In genomic region chr10:79988506-79989271, GRCm38 (mm10) we compare ENCODE assay signal across 8 mouse cellular contexts. TPM values are rescaled to one million over a fixed set of nuclear protein-coding genes. Genes with fewer than 3 reads are reported as not detected.
A peak's percentile ranks its signal among the peaks of the same experiment; 100 is the strongest.
DNase-seq lines count a peak whose midpoint lies in the region; ATAC-seq and TF ChIP-seq lines count a peak whose summit lies in the region.

Cnn2 (plus strand) TSS chr10:79988584.

- 1% methylated on average over 59 of the region's 59 CpGs for WGBS in forebrain, postnatal 0 days
- under 1% methylated on average over 51 of the region's 59 CpGs for WGBS in hindbrain, embryonic 15.5 days
- WGBS in liver, embryonic 11.5 days = under 1% methylated on average over 59 of the region's 59 CpGs

- peaks cover 31% of the 10 kb centered on the region for H3K36me3 ChIP-seq in C2C12 (ENCODE audit: control insufficient read depth, insufficient read depth)
- H3K36me3 ChIP-seq in forebrain, postnatal 0 days (ENCODE audit: insufficient read depth) = no peaks in the 10 kb centered on the region
- H3K36me3 ChIP-seq in hindbrain, embryonic 15.5 days = no peaks in the 10 kb centered on the region
- peaks cover 22% of the 10 kb centered on the region for H3K36me3 ChIP-seq in liver, embryonic 11.5 days (ENCODE audit: control insufficient read depth, insufficient read depth, low read length)

- DNase-seq in adrenal gland, postnatal 14 days = peak; percentile 65
- no peak for DNase-seq in forebrain, postnatal 0 days
- DNase-seq in liver, embryonic 11.5 days (ENCODE audit: low spot score) = no peak
- DNase-seq in thymus, postnatal 10 days (ENCODE audit: low spot score in 2 of 2) = peak; percentile 43 to 60
- DNase-seq in frontal cortex, postnatal 10 days (ENCODE audit: low spot score in 2 of 2) = no peak

- H3K9ac ChIP-seq in forebrain, postnatal 0 days = peak within 1 kb of the TSS; percentile 43
- H3K9ac ChIP-seq in hindbrain, embryonic 15.5 days = peak within 1 kb of the TSS; percentile 47
- peak within 1 kb of the TSS; percentile 44 for H3K9ac ChIP-seq in liver, embryonic 11.5 days (ENCODE audit: low read depth, low read length)

- H3K4me1 ChIP-seq in forebrain, postnatal 0 days (ENCODE audit: insufficient read depth) = peaks cover 6% of the 10 kb centered on the region; the same call in 1 of the 2 replicates
- peaks cover 30% of the 10 kb centered on the region for H3K4me1 ChIP-seq in hindbrain, embryonic 15.5 days (replicated peaks)
- H3K4me1 ChIP-seq in liver, embryonic 11.5 days (replicated peaks; ENCODE audit: control insufficient read depth, insufficient read depth, low read length) = peaks cover 40% of the 10 kb centered on the region

- peak within 1 kb of the TSS; percentile 76 for H3ac ChIP-seq in C2C12 (ENCODE audit: control insufficient read depth, insufficient read length, low read depth)

- peak within 1 kb of the TSS; percentile 66 for H3K4me2 ChIP-seq in forebrain, postnatal 0 days (ENCODE audit: low read depth)
- H3K4me2 ChIP-seq in hindbrain, embryonic 15.5 days = peak within 1 kb of the TSS; percentile 75
- peak within 1 kb of the TSS; percentile 93 for H3K4me2 ChIP-seq in liver, embryonic 11.5 days

- H3K27ac ChIP-seq in forebrain, postnatal 0 days (ENCODE audit: low read depth, low read length) = no peak within 1 kb of the TSS
- H3K27ac ChIP-seq in hindbrain, embryonic 15.5 days (replicated peaks) = no peak within 1 kb of the TSS
- H3K27ac ChIP-seq in liver, embryonic 11.5 days (ENCODE audit: low read depth, low read length) = peak within 1 kb of the TSS; percentile 98

- no peak for TF ChIP-seq CTCF in C2C12 (IDR thresholded peaks at IDR 0.05; ENCODE audit: control insufficient read depth, insufficient read depth, insufficient read length)
- TF ChIP-seq CTCF in forebrain, postnatal 0 days (IDR thresholded peaks at IDR 0.05; ENCODE audit: low read depth) = no peak

- peaks cover 36% of the 10 kb centered on the region for H3K79me3 ChIP-seq in C2C12 (ENCODE audit: low read depth)

- H3K4me3 ChIP-seq in C2C12 (ENCODE audit: insufficient read depth, poor library complexity, severe bottlenecking) = peak within 1 kb of the TSS; percentile 94
- H3K4me3 ChIP-seq in forebrain, postnatal 0 days (ENCODE audit: low read depth, low read length) = peak within 1 kb of the TSS; percentile 45
- H3K4me3 ChIP-seq in hindbrain, embryonic 15.5 days = peak within 1 kb of the TSS; percentile 47
- H3K4me3 ChIP-seq in liver, embryonic 11.5 days (ENCODE audit: low read depth, low read length) = peak within 1 kb of the TSS; percentile 60

- no peak for ATAC-seq in forebrain, postnatal 0 days
- ATAC-seq in hindbrain, embryonic 15.5 days (ENCODE audit: low FRiP score, low read depth) = no peak
- ATAC-seq in liver, embryonic 11.5 days (replicated peaks; ENCODE audit: low FRiP score) = no peak
- ATAC-seq in monocyte, adult 5-6 weeks (replicated peaks; ENCODE audit: insufficient number of reproducible peaks, low FRiP score, low TSS enrichment, poor library complexity, severe bottlenecking) = no peak

- no peaks in the 10 kb centered on the region for H3K9me3 ChIP-seq in forebrain, postnatal 0 days (ENCODE audit: low read length)
- H3K9me3 ChIP-seq in hindbrain, embryonic 15.5 days = no peaks in the 10 kb centered on the region
- H3K9me3 ChIP-seq in liver, embryonic 11.5 days (ENCODE audit: control insufficient read depth, low read length) = peaks cover 3% of the 10 kb centered on the region

- H3K79me2 ChIP-seq in C2C12 (ENCODE audit: control insufficient read depth, insufficient read depth) = peaks cover 59% of the 10 kb centered on the region

- H3K27me3 ChIP-seq in C2C12 (ENCODE audit: control insufficient read depth, insufficient read depth, insufficient read length) = no peaks in the 10 kb centered on the region
- H3K27me3 ChIP-seq in forebrain, postnatal 0 days (ENCODE audit: insufficient read depth, low read length) = peaks cover 30% of the 10 kb centered on the region
- peaks cover 39% of the 10 kb centered on the region for H3K27me3 ChIP-seq in hindbrain, embryonic 15.5 days
- H3K27me3 ChIP-seq in liver, embryonic 11.5 days (replicated peaks; ENCODE audit: control insufficient read depth, insufficient read depth, low read length) = peaks cover 8% of the 10 kb centered on the region

TF ChIP-seq in C2C12, 6 proteins besides CTCF, POLR2A, EP300 and RAD21:
- no peak for TF ChIP-seq FOSL1 (IDR thresholded peaks at IDR 0.05; ENCODE audit: insufficient read depth, low read length, poor library complexity, severe bottlenecking)
- TF ChIP-seq MYOD1 (IDR thresholded peaks at IDR 0.05; ENCODE audit: control insufficient read depth, insufficient read length, low read depth) = no peak
- TF ChIP-seq MAX (IDR thresholded peaks at IDR 0.05) = no peak
- TF ChIP-seq USF1 (IDR thresholded peaks at IDR 0.05; ENCODE audit: low read depth) = no peak
- no peak for TF ChIP-seq MYOG (IDR thresholded peaks at IDR 0.05; ENCODE audit: control insufficient read depth, extremely low read depth, insufficient read length)
- no peak for TF ChIP-seq CEBPB (IDR thresholded peaks at IDR 0.05; ENCODE audit: low read depth)

RNA-seq across cellular contexts. Expression of gene Cnn2, which starts in this region (rescaled TPM):
- 437 TPM for polyA plus RNA-seq in C2C12 (2012; fragmentation: generic; extraction: Trizol)
- 40.2 and 55.9 TPM in 2 replicates for total RNA-seq in adrenal gland, postnatal 14 days (2021)
- total RNA-seq in forebrain, postnatal 0 days (2014; rRNA removed) = 19.5 and 28.2 TPM in 2 replicates
- 15.7 and 17.0 TPM in 2 replicates for polyA plus RNA-seq in forebrain, postnatal 0 days (2015; fragmentation: Nextera tagmentation; extraction: Ambion mirVana)
- polyA plus RNA-seq in hindbrain, embryonic 15.5 days (2015; fragmentation: Nextera tagmentation; extraction: Ambion mirVana) = 29.4 and 33.6 TPM in 2 replicates
- 115 and 124 TPM in 2 replicates for polyA plus RNA-seq in liver, embryonic 11.5 days (2014; fragmentation: Nextera tagmentation; extraction: Ambion mirVana)
- 210 to 295 TPM (median 228 TPM) in 3 replicates for total RNA-seq in monocyte, adult 5-6 weeks (2017)

Comparison
In these comparisons a context has a peak if more than half of its experiments do, and no peak if none do; other contexts are left out.
1. DNase-seq: peak in adrenal gland, postnatal 14 days (single experiment) and thymus, postnatal 10 days (2 of 2); none in forebrain, postnatal 0 days (single experiment), liver, embryonic 11.5 days (single experiment) and frontal cortex, postnatal 10 days (0 of 2).
2. Peak in every context shown above with its lines, with median percentiles within 50 percentile points of each other: H3K4me3 ChIP-seq, H3K4me2 ChIP-seq and H3K9ac ChIP-seq.